Mouse (Mus musculus) cerebellum, adult 9-10 months (tissue): Measurements from ENCODE around the gene Elmo1.

Experiments
- DNase-seq: peaks from one replicate; pipeline ENCODE4 v3.0.0; 2022

Gene Elmo1

DNA sequence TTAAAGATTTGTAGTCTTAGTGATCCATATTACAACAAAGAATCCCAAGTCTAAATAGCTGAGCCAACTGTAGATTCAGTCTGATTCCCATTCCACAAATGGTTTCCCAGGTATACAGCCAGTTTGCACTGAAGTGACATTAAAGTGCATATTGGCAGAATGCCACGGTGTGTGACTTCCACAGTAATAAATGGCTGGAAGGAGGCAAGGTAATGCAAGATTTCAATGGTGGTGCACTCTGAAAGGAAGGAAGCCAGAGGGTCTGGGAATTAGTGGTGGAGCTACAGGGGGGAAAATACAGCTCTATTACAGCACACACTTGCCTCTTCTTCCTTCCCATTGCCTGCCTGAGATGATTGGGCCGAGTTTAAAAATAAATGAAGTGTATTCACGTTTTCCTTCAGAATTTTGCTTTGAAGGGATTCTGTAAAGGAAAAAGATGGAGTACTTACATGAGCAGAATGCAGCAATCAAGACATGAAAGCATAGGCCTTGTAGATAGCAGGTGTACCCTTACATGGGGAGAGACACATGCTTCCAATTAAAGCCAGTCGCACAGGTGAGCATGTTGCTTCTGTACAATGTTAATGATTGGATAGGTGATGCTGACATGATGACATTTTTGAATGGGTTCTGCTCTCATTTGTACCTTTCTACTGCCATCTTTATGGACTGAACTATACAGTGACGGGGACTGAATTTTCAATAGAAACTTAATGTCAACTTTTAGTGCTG is 400.6 kb downstream of the Elmo1 start:
- no peak for DNase-seq

DNA sequence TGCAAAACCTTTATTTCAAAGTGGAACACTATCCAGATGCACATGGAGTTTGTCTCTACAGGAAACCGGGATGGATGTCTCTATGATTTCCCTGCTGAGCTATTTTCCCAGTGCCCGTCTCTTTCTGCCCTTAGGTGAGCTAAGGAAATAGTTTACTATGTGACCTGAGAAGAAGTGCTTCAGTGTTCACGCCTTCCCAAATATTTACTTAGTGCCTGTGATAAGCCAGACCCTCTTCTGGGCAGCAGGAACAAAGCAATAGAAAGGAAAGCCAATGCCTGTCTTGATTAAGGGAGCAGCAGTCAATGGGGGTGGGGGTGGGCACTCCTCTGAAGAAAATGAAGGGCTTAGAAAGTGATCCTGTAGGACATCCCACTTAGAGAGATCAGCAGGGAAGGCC is 401.3 kb downstream of the Elmo1 start:
- no peak for DNase-seq

DNA sequence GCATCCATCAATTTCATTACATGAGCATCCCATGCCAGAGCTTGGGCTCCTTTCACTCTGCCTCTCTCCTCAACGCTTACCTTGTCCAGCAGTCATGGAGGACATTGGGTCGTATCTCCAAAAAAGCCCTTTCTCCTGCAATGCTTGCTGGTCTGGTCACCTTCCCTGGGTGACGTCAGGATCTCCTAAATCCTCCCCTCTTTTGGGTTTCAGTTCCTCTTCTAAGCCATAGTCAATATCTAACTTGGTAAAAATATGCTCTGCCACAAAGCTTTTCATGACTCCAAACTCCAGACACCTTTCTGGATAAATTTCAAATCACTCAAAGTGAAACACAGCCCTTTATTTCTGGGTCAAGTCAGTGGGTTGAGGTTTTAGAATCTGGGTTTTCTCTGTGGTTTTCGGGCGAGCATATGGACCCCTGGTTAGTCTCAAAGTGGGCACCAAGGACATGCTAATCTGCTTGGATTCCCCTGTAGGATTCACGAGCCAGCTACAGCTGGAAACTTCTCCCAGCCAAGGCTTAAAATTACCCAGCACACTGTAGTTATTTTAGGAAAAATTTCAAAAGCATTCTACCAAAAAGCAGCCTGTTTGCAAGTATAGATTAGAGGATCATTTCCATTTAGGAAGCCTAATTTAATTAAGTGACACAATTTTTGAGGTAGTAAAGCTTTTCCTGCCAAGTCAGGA is 403.8 kb downstream of the Elmo1 start:
- DNase-seq, result no peak

DNA sequence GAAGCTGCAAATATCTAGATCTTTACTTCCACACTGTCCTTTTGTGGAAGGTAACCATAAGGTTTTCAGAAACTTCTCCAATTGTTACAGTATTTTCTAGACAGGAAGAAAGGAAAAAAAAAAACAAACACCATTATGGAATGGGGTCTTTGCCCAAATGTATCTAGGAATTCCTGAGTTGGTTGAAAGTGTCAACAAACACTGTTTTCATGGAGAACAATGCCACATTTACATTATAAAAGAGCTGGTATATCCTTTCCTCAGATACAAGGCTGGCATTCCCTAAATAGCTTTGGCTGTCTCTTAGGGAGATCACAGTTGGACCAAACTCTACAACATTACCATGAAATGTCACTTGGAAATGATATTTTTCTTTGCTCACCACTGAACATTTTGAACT is 411.5 kb downstream of the Elmo1 start:
- DNase-seq, result no peak

DNA sequence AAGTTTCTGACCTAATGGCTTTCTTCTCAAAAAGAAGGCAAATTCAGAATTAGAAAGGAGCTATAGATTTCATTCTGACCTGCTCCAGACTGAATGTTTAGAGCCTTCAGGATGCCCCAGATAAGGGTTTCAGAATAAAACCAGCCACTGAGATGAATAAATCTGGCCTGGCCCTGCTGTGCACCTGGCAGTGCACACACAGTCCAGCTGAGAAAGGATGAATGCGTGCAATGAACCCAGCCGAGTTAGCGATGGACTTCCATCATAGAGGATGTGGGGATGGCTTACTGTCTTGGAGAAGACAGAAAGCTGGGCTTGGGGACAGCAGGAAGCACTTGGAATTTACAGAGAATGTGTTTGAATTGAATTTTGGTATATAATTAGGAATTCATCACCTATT is 413.0 kb downstream of the Elmo1 start:
- peak; percentile 48 for DNase-seq

DNA sequence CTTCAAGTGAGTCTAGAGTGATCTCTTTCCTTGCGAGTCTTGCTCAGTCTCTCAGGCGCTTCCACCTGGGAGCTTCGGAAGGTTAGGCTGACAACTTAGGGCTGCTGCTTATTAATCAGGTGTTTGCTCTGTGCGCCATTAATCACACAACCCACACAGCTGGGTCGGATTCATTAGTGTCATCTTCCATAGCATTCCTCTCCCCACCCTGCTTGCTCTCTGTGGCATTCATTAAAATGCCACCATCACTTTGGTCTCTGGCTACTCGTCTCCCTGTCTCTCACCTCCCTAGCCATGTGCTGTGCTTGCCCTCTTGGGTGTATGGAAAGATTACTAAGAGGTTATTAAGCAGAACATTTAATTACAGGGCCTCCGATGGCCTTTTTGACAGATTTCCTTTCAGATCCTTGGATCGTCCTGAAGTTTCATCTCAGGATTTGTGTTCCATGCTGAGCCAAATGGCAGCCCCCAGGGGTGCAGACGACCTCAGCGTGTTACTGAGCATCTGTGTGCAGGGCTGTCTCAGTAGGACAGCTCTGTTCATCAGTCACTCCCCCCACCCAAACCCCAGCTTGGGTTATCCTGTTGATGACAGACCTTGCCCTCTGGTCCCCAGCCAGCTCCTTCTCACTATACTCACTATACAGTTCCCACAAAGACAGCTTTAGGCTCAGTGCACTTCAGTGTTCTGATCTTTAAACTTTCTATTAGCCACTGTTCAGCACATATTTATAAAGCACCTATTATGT is 417.2 kb downstream of the Elmo1 start:
- no peak for DNase-seq

DNA sequence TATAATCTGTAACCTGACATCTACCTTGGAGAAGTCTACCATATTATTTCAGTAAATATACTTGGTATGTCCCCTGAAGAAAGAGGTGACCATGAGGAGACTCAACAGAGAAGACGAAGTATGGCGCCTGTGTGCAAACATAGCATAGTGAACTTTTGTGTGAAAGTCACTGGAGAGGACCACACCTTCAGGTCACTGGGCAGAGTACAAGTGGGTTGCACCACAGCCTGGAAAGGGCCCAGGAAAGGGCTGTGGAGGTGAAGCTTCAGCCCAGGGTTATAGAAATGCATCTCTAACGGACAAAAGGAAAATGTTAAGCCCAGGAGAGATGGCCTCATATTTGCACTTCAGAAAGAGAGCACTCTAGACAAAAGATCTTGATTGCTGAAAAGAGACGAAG is 420.6 kb downstream of the Elmo1 start:
- no peak for DNase-seq

DNA sequence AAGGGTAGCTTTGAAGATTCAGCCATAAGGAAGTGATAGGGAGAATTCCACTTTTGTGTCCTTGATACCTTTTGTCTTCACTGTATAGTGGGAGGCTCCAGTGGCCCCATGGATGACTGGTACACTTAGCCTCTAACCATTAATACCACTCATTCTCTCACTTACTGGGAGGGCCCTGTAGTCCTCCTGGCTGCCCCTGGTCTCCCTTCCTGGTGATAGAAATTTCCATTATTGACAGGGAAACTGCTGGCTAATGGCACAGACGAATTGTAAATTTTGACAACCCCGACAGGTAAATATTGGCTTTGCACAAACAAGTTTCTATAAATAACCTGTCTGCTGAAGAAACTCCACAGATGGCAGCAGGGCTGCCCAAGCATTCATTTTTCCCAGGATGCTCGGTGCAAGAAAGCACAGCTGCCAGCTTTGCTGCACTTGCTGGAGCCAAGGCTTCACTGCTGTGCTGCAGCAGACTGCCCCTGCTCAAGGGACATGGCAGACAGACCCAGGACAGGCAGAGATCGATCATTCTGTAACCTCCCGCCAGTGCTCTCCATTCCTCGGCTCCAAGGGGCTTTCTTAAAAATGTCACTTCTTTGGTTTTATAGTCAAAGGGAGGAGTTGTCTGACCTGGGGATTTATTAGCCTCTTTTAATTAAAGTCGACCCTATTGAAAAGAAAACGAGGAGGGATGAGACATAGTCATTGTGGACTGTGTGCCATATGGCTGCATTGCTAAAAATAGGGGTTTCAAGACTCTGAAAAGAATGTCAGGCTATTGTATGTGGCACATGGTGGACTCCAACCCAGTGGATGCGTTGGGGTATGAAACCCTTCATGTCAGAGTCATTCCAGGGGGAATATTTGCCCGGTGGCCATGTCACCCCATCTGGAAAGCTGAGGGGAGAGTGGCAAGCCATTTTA is 422.2 kb downstream of the Elmo1 start:
- DNase-seq, result no peak

DNA sequence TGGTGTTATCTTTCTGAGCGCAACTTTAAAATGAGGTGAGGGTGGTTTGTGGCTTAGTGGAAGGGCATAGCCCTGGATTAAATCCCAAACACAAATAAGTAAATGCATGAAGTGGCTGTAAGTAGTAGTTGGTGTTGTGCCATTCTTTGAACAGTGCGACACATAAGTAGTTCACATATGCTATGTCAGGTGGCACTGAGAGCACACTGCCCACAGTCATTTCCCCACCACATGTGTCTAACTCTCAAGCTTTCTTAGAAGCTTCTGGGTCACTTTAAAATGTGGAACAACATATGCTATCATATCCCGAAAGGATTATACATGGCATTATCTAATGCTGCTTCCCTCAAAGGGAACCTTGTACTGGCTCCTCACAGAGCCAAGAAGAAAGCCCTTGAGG is 424.3 kb downstream of the Elmo1 start:
- no peak for DNase-seq

DNA sequence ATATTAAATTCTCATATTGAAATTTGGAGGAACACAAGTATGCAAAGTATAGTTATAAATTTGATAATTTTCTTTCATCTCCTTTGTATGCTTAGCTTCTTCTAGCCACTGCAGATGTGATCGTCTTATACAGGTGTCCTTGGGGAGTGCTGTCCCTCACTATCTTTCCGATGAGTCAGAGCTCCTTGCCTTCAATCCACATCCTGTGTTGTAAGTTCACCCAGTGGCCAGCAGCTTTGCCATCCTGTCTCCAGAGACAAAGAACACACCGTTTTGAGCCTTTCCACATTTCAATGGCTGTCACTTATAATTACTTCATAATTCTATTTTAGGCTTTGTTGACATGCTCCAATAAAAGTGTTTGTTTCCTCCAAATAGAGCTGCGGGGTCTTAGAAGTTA is 425.7 kb downstream of the Elmo1 start:
- no peak for DNase-seq

DNA sequence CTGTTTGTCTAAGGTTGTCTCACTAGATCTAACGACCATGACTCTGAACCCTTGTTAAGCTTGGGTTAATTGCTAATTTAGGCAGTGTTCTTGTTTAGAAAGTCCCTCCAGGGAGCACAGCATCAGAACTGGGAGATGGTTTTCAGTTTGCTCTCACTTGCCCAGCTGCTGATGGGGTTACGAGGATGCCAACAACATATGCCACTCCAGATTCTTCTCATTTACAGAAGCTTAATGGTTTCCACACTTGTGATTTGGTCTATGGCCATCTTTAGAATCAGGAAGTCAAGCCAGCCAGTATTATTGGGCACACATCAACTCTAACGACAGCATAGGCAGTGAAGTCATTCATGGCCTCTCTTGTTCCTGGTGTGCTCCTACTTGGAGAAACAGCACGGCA is 427.3 kb downstream of the Elmo1 start:
- no peak for DNase-seq

DNA sequence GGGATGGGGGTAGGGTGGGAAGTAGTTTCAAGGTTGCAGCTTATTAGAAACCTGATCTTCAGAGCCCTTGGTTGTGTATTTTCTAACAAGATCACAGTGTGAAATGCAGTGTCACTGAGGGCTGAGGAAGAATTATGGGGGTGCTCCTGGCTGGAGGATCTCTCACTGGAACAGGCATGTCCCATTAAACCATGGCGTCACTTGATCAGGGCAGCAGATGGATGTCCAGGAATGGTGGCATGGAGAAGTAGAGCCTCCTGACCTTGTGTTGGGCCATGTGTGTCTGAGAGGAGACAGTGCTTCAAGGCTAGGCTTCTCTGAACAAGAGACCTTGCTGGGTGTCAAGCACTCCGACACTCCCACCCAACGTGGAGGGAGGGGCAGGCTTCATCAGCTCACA is 431.1 kb downstream of the Elmo1 start:
- DNase-seq, result no peak

DNA sequence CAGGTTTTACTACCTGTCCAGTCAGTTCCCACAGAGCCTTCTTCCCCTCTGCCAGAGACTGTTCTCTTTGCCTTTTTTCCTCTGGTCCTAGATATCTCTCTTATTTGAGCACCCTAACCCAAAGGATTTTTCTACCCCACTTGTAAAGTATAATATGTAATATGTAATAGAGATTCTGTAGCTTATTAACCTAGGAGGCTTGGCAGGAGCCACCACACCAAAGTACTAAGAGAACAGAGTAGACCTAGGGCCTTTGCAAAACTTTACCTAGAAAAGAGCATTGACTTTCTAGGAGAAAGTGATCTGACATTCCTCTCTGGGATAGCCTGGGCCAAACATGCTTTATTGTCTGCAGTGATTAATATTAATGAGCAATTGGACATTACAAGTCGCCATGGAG is 433.3 kb downstream of the Elmo1 start:
- no peak for DNase-seq

DNA sequence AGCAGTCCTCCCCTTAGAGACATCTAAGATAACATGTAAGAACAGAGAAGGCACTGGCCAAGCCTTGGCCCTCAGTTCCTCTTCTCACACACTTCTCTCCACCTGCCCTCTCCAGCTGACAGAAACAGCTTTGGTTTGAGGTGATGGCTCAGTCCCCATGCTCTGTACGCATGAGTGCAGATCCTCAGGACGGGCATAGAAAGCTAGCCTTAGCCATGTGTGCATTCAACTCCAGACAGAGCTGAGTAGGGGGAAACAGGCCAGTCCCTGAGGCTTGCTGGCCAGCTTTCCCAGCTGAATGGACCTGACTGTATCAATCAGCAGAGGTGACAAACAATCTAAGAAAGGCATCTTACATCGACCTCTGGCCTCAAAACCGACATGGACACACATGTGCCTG is 435.4 kb downstream of the Elmo1 start:
- no peak for DNase-seq

DNA sequence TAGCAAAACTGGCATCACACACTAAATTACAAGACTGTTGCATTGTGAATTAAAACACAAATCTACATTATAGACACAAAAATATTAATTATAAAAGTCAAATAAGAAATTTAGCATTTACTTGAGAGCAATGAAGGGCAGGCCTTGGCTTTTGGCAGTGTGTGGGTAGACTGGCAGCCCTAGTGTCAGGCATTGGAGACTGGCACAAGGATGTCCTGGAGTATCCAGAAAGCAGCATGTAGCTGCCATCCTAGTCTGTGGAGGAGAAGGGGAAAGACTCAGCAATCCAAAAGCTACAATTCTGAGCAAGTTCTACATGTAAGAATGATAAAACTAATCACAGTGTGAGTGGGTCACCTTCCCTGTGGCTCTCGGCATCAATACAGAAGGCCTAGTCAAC is 446.7 kb downstream of the Elmo1 start:
- no peak for DNase-seq

DNA sequence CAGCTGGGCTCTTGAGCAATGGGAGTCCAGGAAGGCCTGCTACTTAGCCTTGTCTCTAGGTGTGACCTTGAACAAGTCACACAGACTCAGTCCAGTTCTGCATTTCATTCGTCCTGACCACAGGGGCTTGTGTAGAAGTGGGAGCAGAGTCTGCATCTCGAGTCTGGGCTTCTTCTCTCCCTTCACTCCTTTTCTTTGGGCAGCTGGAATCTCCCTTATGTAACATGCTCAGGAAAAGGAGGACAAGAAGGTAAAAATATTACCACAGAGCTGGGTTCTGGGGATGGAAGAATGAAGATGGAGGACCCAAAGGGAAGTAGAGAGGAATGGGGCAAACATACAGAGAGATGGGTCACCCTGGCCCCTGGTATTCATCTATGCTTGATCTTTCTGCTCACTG is 447.1 kb downstream of the Elmo1 start:
- no peak for DNase-seq

DNA sequence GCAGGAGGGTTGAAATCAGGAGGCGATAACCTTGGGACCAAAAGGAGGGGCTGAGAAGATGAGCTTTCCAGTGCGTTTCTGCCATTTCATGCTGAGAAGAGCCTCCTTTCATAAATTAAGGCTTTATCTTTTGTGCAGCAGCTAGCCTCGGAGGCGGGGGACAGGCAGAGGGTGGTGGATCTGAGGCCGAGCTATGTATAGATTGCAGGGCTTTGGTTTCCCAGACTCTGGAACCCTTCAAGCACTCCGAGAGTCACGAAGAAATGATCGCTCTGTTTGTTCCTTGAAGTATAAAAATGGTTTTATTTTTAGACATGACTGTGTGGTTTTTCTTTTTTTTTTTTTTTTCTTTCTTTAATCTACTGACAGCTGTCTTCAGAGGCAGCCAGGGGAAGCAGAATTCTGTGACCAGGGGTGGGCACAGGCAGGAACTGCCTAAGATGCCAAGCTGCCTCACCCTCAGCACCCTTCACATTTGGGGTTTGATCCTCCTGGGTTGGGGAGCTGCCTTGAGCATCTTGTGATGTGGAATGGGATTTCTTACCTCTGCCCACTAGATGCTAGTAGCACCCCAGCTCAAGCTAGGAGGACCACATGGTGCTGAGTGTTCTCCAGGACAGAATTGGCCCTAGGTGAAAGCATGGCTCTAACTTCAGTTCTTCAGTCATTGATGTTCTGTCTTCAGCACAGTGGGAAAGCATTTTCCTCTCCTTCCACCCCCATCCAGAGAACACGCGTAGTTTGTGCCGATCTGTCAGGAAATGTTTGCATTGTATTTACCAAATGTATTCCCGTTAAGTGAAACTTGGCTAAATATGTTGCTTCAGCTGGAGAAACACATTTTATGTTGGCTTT is 448.0 kb downstream of the Elmo1 start:
- no peak for DNase-seq

DNA sequence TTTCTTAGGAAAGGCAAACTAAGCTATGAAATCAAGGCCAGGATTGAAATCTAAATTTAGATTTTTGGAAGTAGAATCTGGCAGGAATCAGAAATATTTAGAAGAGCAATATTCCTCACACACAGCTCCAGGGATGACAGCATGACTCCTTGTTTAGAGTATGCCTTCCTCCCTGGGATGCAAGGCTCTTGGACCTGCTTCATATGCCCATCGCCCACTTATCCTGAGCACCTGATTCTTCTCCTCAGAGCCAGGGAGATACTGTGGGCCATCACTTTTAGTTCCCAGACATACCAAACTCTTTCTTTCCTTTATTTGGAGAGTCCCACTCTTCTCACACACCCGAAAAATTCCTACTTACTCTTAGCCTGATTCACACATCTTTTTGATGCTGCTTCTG is 449.2 kb downstream of the Elmo1 start:
- no peak for DNase-seq

DNA sequence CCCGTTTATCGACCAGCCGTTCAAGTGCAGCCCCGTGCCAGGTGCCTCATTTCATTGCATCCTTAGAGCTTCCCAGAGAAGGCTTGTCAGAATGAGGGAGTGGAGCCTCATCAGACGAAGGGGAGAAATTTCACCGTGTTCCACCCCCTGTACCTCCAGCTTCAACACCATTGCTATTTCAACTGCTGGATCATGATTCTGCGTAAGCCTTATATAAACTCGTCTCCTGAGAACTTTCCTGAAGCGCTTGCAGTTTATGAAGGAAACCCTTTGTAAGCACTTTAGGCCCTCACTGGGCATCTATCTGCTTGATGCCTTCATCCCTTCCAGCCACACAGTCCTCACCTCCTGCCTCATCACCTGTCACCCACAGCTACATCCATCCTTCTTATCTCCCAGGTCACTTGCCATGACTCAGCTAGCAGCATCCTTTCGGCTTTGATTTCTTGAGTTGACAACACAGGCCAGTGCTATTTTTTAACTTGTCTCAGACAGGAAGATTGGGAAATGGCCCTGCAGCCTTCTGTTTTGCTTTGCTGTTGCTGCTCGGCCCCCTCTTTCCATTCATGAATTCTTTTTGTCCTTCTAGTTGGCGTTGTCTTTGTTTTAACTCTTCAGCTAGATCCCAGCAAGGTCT is 456.3 kb downstream of the Elmo1 start:
- DNase-seq, result no peak

DNA sequence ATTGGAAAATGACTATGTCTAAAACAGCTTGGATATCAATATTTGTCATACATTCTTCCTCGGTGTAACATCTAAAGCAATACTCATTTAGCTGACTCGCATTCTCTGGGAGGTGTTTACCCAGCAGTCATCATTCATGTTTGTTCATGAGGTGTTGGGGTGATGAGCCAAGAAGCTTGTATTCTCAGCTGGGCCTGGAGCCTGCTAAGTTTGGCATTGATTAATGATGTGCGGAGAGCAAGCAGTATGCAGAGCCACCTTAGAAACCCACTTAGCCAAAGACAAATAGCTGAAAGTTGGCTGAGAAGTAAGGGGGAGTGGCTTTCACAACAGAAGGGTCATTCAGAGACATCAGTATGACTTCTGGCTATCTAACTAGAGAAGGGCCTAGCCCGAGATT is 459.6 kb downstream of the Elmo1 start:
- no peak for DNase-seq

DNA sequence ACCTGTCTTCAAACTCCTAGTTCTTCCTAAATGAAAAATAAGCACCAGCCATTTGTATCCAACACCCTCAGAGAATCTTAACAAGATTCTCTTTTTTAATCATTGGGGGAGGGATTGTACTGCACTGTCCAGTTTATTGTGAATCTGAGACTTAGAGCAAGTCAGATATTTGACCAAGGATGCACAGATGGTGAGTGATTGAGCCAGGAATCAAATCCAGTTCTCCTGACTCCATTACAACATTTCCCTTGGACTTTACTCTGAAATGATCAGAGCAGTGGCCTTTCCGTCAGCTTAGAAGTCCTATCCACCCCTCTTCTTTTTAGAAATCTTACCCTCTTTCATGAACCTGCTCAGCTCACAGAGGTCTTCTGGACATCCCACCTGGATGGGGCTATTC is 461.2 kb downstream of the Elmo1 start:
- DNase-seq, result peak; percentile 76
